Mouse (Mus musculus) embryonic stem cell, embryonic (primary cell): ENCODE measurements at regions not wholly inside any gene's neighbourhood (a gene's known extent, or its start where the extent isn't known, plus 50 kb on each side); places are given as distances from the start of the nearest gene placed in this dataset.

Source experiments
- CTCF ChIA-PET, 4 experiments: fragments of 300-600 bp in 2 of 4; fragments of 350-600 bp in 2 of 4; sonication (Branson Sonifier 250); formaldehyde crosslinking; loops; one replicate each; lab custom pipeline; 2022; ENCODE audit warnings: inconsistent platforms in 2 of 4; lab: Charles Lee
- POLR2A ChIA-PET, 4 experiments: fragments of 300-600 bp in 2 of 4; fragments of 350-600 bp in 2 of 4; sonication (Branson Sonifier 250); formaldehyde crosslinking; loops; one replicate each; lab custom pipeline; 2022; ENCODE audit warnings: antibody characterized with exemption in 4 of 4, inconsistent platforms in 1 of 4; lab: Charles Lee

DNA sequence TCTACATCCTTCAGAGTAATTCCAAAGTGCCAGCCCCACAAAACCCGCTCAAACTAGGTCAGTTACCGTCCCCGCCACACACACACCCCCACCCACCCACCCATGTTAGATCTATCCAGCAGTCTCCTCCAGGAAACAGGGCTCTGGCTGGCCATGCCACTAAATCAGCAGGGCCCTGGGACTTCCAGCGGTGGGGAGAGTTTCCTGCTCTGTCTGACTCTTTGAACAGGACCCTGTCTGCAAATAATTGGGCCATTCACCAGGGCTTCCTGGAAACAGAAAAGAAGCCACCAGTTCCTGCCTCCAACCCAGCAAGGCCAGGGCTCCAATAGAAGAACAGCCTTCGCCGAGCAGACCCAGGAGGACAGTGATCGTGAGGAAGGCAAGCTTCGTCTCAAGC lies 307.1 kb downstream of the Ptpru start:
- ChIA-PET POLR2A (no interaction called here), CTCF (no interaction called here)

DNA sequence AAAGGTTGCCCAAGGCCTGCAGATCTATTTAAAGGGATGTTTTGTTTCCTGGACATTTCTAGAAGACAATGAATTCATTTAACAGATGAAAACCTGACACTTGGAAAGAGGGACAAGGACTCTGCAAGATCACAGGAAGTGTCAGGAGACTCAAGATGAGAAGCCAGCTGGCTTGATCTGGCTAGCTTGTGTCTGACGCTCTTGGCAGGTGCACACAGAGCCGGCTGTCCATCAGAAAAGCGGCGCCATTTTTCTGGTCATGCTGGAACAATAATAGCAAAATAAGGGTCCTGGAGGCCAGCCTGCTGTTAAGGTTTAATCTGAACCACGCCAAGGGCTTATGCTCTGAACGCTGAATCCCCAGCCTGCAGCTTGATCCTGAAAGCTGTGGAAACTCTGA lies 303.3 kb downstream of the Ptpru start:
- CTCF ChIA-PET: no interaction called here
- POLR2A ChIA-PET: no interaction called here

DNA sequence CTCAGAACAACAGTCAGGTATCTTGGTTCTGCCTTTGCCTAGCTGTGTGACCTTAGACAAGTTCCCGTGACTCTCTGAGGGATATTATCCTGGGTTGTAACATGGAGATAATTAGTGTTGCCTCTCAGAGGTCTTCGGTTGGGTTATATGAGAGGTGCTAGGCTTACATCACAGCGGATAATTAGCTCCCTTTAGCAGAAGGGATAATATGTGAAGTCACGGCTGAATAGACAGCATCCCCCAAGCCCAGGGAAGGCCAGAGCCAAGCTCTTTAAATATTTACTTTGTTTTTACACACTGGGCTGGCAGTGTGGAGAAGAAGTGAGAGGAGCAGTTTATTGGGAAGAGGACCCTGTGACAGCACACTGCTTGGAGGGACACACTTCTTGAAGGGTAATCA lies 299.9 kb downstream of the Ptpru start:
- ChIA-PET POLR2A (interaction anchor here in 1 of 4 experiments (0.6 kb wide), 1 partner anchor 277 kb away, joined by 4 read pairs; no protein-coding TSS in a partner anchor), CTCF (interaction anchor here in 1 of 4 experiments (0.6 kb wide), 2 partner anchors 33 to 664 kb away, joined by 3 read pairs; no protein-coding TSS in a partner anchor)

GRCm38 (mm10) chr4:131546422-131547200 lies 291.5 kb downstream of the Ptpru start:
- CTCF ChIA-PET: no interaction called here
- POLR2A ChIA-PET: interaction anchor here in 1 of 4 experiments (0.7 kb wide), 1 partner anchor 21 kb away, joined by 5 read pairs; no protein-coding TSS in a partner anchor

DNA sequence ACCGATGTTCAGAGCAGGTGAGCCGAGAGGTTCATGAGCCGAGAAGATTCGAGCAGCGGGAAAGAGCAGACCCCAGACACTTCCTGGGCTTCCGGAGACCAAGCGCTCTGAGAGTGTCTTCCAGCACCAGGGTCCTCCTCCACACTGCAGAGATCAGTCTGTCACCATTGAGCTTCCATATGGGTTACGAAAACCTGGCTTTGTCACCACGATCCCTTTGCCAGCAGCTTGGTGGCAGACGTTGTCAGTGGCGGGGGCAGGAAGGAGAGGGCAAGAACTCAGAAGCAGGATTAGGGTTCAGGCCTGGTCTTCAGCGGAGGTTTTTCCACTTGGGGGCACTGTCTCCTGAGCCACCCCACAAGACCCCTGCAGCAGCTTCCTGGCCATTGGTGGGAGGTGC lies 288.5 kb downstream of the Ptpru start:
- ChIA-PET POLR2A (no interaction called here), CTCF (no interaction called here)

- POLR2A ChIA-PET: interaction anchor here in 1 of 4 experiments (1.0 kb wide), 1 partner anchor 11 kb away, joined by 3 read pairs; no protein-coding TSS in a partner anchor
- CTCF ChIA-PET: no interaction called here
These were observed 279.6 kb downstream of the Ptpru start for GRCm38 (mm10) chr4:131558513-131558912.

GRCm38 (mm10) chr4:131563851-131564250 lies 274.2 kb downstream of the Ptpru start:
- CTCF ChIA-PET: no interaction called here
- POLR2A ChIA-PET: no interaction called here

DNA sequence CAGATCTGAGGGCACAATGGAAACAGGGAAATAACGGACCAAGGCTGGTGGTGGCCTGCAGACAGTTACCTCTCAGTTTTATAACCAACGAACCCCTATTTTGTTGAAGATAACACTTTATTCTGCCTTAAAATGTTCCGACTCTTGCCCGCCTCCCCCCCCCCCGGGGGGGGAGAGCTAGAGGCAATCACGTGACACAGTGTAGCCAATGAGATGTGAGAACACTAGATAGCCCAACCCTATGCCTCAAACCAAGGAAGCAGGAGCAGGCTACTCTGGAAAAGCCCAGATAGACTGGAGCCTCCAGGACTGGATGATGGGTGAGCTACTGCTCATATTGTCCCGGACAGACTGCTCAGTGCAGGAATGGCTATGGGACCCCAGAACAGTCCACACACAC lies 272.9 kb downstream of the Ptpru start:
- POLR2A ChIA-PET: no interaction called here

GRCm38 (mm10) chr4:131567241-131567640 lies 270.8 kb downstream of the Ptpru start:
- POLR2A ChIA-PET: no interaction called here

More for the DNA sequence above, 272.9 kb downstream of the Ptpru start:
- CTCF ChIA-PET: interaction anchor here in 1 of 4 experiments (0.9 kb wide), 1 partner anchor 129 kb away, joined by 5 read pairs; no protein-coding TSS in a partner anchor

DNA sequence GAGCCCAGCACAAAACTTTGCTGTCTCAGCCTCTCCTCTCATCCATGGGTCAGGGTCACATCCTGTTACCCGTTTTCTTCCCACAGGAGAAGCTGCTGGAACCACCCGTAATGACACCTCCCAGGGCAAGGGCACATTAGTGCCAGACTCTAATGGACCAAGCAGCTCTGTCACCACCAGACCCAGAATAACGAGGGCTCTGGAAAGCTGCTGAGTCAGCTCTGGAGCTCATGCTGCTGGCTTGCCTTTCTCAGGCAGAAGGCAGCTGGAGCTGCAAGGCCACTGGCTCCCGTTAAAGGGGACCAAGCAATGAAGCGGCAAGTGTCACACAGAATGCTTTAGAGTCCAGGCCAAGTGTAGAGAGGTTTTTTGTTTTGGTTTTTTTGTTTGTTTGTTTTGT lies 268.9 kb downstream of the Ptpru start:
- CTCF ChIA-PET: no interaction called here

More at GRCm38 (mm10) chr4:131567241-131567640, 270.8 kb downstream of the Ptpru start:
- CTCF ChIA-PET: no interaction called here

DNA sequence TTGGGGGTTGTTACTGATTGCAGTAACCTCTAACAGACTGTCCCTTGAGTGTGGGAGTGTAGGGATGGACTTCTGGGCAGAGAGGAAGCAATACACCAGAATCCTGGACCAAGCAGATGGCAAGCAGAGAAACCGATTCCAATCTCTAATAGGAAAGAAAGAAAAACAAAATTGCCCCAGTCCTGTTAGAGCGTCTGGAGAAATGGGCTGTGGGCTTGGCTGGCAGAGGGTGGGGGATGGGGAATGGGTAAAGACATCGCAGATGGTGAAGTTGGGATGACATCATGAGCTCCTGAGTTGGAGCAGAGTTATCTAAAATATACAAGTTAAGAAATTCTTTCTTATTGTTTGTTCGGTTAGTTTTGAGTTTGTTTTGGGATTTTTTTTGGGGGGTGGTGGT lies 260.5 kb downstream of the Ptpru start:
- ChIA-PET POLR2A (no interaction called here), CTCF (no interaction called here)

More for the DNA sequence above, 268.9 kb downstream of the Ptpru start:
- POLR2A ChIA-PET: interaction anchor here in 1 of 4 experiments (0.6 to 1.2 kb wide), 2 partner anchors 11 to 89 kb away, joined by 3 read pairs; no protein-coding TSS in a partner anchor

- ChIA-PET CTCF (interaction anchor here in 1 of 4 experiments (0.6 kb wide), 1 partner anchor 243 kb away, joined by 6 read pairs; no protein-coding TSS in a partner anchor), POLR2A (interaction anchor here in 1 of 4 experiments (0.5 kb wide), 1 partner anchor 511 kb away, joined by 3 read pairs; no protein-coding TSS in a partner anchor)
These were observed 252.1 kb downstream of the Ptpru start for GRCm38 (mm10) chr4:131585946-131586345.

DNA sequence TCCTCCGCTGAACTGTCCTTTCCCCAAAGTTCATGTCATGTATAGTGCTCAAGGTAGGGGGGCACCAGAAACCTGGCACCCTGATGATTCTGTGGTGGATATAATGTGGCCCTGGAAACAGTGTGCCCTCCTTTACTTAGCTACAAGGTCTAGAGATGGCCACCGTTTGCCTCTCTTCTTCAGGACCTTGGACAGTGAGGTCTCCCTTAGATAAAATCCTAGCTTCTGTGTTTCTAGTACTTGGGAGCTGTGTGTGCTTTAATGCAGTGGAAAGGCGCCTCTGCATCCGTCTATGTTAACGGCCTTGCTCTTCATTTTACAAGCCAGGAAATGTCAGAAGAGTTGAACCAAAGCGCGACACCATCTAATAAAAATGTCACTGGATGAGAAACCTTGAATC lies 250.6 kb downstream of the Ptpru start:
- POLR2A ChIA-PET: no interaction called here
- CTCF ChIA-PET: interaction anchor here in 2 of 4 experiments (0.6 to 1.3 kb wide), 4 partner anchors 46 to 187 kb away, joined by 3 to 16 read pairs (median 3); no protein-coding TSS in a partner anchor

GRCm38 (mm10) chr4:131590136-131590535 lies 248.0 kb downstream of the Ptpru start:
- CTCF ChIA-PET: no interaction called here
- POLR2A ChIA-PET: no interaction called here

GRCm38 (mm10) chr4:131591456-131591855 lies 246.6 kb downstream of the Ptpru start:
- ChIA-PET POLR2A (no interaction called here), CTCF (no interaction called here)

DNA sequence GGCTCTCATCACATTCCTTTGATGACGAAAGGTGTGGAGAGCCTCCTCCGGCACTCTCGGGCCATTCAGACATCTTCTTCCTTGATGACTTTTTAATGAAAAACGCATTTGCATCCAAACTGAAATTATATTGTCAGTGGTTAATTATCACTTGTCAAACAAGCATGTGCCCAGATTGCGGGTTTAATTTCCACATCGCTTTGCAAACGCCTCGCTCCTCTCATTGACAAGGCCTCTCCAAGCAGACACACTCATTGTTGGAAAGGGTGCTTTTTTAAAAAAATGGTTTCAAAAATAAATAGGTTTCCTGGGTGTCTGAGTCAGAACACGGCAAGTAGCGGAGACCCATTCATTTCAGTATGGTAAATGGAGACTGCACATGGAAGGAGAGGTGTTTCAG lies 240.1 kb downstream of the Ptpru start:
- CTCF ChIA-PET: no interaction called here
- POLR2A ChIA-PET: interaction anchor here in 1 of 4 experiments (1.4 kb wide), 1 partner anchor 8 kb away, joined by 3 read pairs; no protein-coding TSS in a partner anchor

DNA sequence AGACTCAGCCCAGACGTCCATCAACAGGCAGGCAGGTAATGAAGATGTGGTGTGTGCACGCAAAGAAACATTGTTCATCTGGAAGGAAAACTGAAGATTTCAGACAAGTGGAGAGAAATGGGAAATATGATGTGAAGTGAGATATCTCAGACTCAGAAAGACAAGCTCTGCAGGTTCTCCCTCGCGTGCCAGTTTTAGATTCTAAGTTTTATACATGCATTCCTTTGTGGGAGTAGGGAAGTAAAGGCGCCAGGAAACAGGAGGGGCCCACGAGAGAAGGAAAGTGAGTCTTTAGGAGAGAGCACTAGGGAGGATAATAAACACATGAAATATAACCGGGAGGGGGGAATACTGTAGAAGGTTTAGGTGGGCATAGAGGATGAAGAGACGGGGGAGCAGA lies 223.7 kb downstream of the Ptpru start:
- ChIA-PET CTCF (no interaction called here), POLR2A (no interaction called here)

DNA sequence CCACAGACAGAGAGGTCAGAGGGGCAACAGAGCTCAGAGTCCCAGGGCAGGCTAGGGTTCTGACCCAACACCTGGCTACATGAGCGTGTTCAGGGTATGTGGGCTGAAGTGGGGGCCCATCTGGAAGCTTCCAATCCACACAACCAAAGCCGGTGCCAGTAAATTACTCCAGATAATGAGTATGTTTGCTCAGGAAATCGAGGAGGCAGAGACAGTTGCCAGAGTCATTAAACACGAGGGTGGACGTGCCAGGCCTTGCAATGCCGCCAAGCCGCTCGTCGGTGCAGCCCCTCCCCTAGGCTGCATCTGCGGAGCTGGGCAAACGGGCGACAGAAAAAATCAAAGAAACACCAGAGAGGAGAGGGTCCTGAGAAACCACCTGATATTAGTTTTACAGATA lies 222.5 kb downstream of the Ptpru start:
- ChIA-PET POLR2A (no interaction called here), CTCF (no interaction called here)

GRCm38 (mm10) chr4:131638105-131638504 lies 200.0 kb downstream of the Ptpru start:
- POLR2A ChIA-PET: no interaction called here
- CTCF ChIA-PET: interaction anchor here in 1 of 4 experiments (0.8 kb wide), 1 partner anchor 817 kb away, joined by 7 read pairs; no protein-coding TSS in a partner anchor

DNA sequence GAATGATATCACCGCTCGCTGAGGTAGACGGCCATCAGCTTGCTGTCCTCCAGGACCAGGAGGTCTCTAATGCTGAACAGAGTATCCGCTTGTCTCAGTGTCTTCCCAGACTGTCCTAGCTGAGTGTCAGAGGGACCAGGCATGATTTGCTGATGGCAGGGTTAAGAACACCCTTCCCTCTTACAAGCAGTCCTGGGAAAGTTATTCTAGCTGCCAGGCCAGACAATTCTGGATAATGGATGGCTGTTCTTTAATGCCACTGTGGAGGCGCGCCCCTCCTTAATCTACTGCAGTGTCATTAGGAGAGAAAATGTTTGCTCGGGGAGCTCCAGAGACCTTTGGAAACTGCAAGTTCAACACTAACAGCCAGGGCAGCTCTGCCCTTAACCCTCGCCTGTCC lies 182.1 kb downstream of the Ptpru start:
- CTCF ChIA-PET: no interaction called here
- POLR2A ChIA-PET: no interaction called here
